Mouse (Mus musculus) forebrain, embryonic 15.5 days (tissue): ENCODE measurements around the gene Vmn2r88. TPM values are rescaled to one million over a fixed set of nuclear protein-coding genes. Genes with fewer than 3 reads are reported as not detected.

Experiments used
- polyA plus RNA-seq: library from polyadenylated mRNA; unstranded; fragments of >200 nt; fragmentation: Nextera tagmentation; extraction: Ambion mirVana; gene quantifications from 2 replicates; pipeline ENCODE4 v1.2.1, GENCODE M21; 2015

The Vmn2r88 gene
- polyA plus RNA-seq, 1 experiment from 2014 or later = not detected

Other genes starting within 250 kb of the Vmn2r88 start
- not detected in 2 replicates for gene Rnase2b, start 248.6 kb upstream of the Vmn2r88 start, polyA plus RNA-seq
- gene Ang2, start 211.7 kb upstream of the Vmn2r88 start, polyA plus RNA-seq = not detected in 2 replicates
- not detected in 2 replicates for gene Ear14, start 207.4 kb upstream of the Vmn2r88 start, polyA plus RNA-seq
- gene Rnase2a, start 154.7 kb upstream of the Vmn2r88 start, polyA plus RNA-seq = not detected in 2 replicates
- gene Gm7247, start 49.1 kb upstream of the Vmn2r88 start, polyA plus RNA-seq = not detected in 2 replicates
- gene Vmn2r89, start 41.0 kb downstream of the Vmn2r88 start, polyA plus RNA-seq = not detected in 2 replicates
- gene Gm5622, start 142.0 kb downstream of the Vmn2r88 start, polyA plus RNA-seq = not detected in 2 replicates
- not detected in 2 replicates for gene Gm17175, start 163.2 kb downstream of the Vmn2r88 start, polyA plus RNA-seq
- not detected in 2 replicates for gene Gm17174, start 181.3 kb downstream of the Vmn2r88 start, polyA plus RNA-seq
- not detected in 2 replicates for gene Gm17078, start 200.5 kb downstream of the Vmn2r88 start, polyA plus RNA-seq
- not detected in 2 replicates for gene Gm4181, start 224.8 kb downstream of the Vmn2r88 start, polyA plus RNA-seq